14 mouse cellular contexts compared by ENCODE assay signal in genomic region chr13:45683991-45684390, GRCm38 (mm10).
DNase-seq lines count a peak whose midpoint lies in the region; ATAC-seq and TF ChIP-seq lines count a peak whose summit lies in the region.
"Had no signal": no experiment of that assay in that cellular context is flagged by ENCODE, and none has a peak within 500 bp of the region (broad histone marks: within the 10 kb centered on the region; RNA-seq: fewer than 3 reads in every experiment).

No protein-coding gene starts in this region.

- peak; percentile 54 for DNase-seq in forebrain, postnatal 0 days
- DNase-seq in layer of hippocampus, adult 2 months (ENCODE audit: low spot score in 2 of 2): no peak
- DNase-seq in layer of hippocampus, adult 9-10 months (ENCODE audit: low spot score): no peak
- peak; percentile 67 for DNase-seq in 416B (ENCODE audit: low read depth)
- DNase-seq in spleen, postnatal 4 days (ENCODE audit: low spot score in 2 of 2): no peak
- DNase-seq in adrenal gland, adult (ENCODE audit: inconsistent age in 2 of 2, low spot score in 1 of 2): no peak
- DNase-seq: heart, postnatal 14 days; kidney, adult 18-20 months; layer of hippocampus, adult 9-11 months; left cerebral cortex, postnatal 4 days; lung, adult 18-20 months; thymus, postnatal 4 days had no signal

- TF ChIP-seq CTCF in forebrain, postnatal 0 days (IDR thresholded peaks at IDR 0.05; ENCODE audit: low read depth): peak; percentile 68
- TF ChIP-seq CTCF in layer of hippocampus, adult 2 months (conservative IDR thresholded peaks at IDR 0.05): peak; percentile 78

- ATAC-seq in forebrain, postnatal 0 days: no peak
- no peak for ATAC-seq in forebrain, embryonic 12.5 days (ENCODE audit: low FRiP score)
- peak; percentile 44 for ATAC-seq in activated CD4-positive, CD25-positive, alpha-beta regulatory T cell, adult 4 months

- no peaks in the 10 kb centered on the region for H3K36me3 ChIP-seq in forebrain, postnatal 0 days (ENCODE audit: insufficient read depth)
- no peaks in the 10 kb centered on the region for H3K36me3 ChIP-seq in forebrain, embryonic 12.5 days (replicated peaks)

- 64% methylated on average over 3 of the region's 3 CpGs for WGBS in forebrain, postnatal 0 days
- 78% methylated on average over 3 of the region's 3 CpGs for WGBS in forebrain, embryonic 12.5 days

- H3K4me3 ChIP-seq in forebrain, postnatal 0 days (ENCODE audit: low read depth, low read length): no peak overlapping the region
- H3K4me3 ChIP-seq in forebrain, embryonic 12.5 days (replicated peaks): no peak overlapping the region
- no peak overlapping the region for H3K4me3 ChIP-seq in layer of hippocampus, adult 2 months

- H3K9ac ChIP-seq in forebrain, postnatal 0 days: no peak overlapping the region
- no peak overlapping the region for H3K9ac ChIP-seq in forebrain, embryonic 12.5 days

- no peak overlapping the region for H3K27ac ChIP-seq in forebrain, postnatal 0 days (ENCODE audit: low read depth, low read length)
- no peak overlapping the region for H3K27ac ChIP-seq in forebrain, embryonic 12.5 days
- no peak overlapping the region for H3K27ac ChIP-seq in layer of hippocampus, adult 2 months

- H3K4me2 ChIP-seq in forebrain, postnatal 0 days (ENCODE audit: low read depth): no peak overlapping the region
- H3K4me2 ChIP-seq in forebrain, embryonic 12.5 days: no peak overlapping the region

- H3K27me3 ChIP-seq in forebrain, postnatal 0 days (ENCODE audit: insufficient read depth, low read length): no peaks in the 10 kb centered on the region
- no peaks in the 10 kb centered on the region for H3K27me3 ChIP-seq in forebrain, embryonic 12.5 days

- H3K4me1 ChIP-seq in forebrain, postnatal 0 days (ENCODE audit: insufficient read depth): no peaks in the 10 kb centered on the region
- no peaks in the 10 kb centered on the region for H3K4me1 ChIP-seq in forebrain, embryonic 12.5 days

- no peaks in the 10 kb centered on the region for H3K9me3 ChIP-seq in forebrain, postnatal 0 days (ENCODE audit: low read length)
- no peaks in the 10 kb centered on the region for H3K9me3 ChIP-seq in forebrain, embryonic 12.5 days

Comparison
In these comparisons a context has a peak if more than half of its experiments do, and no peak if none do; other contexts are left out.
1. DNase-seq: peak in forebrain, postnatal 0 days (single experiment) and 416B (single experiment); none in layer of hippocampus, adult 2 months (0 of 2), layer of hippocampus, adult 9-10 months (single experiment), spleen, postnatal 4 days (0 of 2) and adrenal gland, adult (0 of 2).